Mouse (Mus musculus) c-Kit-positive CD71-positive TER-119-negative erythroid progenitor cells, embryonic 14.5 days (primary cell): ENCODE results near the gene Tmtc1.

Experiments
- DNase-seq: peaks from one replicate; pipeline ENCODE4 v3.0.0-alpha.2; 2013; ENCODE audit warnings: low read depth

The Tmtc1 gene

DNA sequence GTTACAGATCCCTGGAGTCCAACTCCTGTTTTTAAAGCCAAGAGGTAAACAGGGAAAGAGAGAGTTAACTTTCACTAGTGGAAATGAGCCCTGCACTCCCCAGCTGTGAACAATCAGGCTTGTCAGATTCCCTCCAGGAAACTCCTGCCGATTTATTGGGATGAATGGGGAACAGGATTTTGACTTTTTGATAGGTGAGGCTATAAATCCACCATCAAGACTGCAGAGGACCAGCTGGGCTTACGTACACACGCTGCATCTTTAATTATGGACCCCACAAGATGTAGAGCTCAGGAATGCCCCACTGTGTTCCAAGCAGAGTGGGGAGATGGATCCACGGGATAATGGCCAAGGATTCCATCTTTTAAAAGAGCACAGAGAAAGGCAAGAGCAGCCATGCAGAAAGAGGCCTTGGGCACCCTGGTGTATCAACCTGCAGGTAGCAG, 77.1 kb downstream of the Tmtc1 start:
- DNase-seq, result no peak

DNA sequence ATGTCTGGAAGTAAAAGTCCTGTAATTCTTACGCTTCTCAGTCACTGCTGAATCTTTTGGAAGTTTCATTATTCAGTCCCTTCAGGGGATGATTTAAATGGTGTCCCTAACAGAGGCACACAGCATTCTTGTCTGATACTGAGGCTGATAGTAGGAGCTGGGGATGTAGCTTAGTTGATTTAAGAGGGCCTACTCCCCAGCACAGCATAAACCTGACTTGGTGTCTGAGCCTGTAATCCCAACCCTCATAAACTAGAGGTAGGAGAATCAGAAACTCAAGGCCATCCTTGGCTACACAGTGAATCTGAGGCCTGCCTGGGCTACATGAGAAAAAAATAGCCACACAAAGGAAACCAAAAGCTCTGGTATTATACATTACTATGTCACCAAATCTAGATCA, 77.6 kb downstream of the Tmtc1 start:
- DNase-seq, result no peak

DNA sequence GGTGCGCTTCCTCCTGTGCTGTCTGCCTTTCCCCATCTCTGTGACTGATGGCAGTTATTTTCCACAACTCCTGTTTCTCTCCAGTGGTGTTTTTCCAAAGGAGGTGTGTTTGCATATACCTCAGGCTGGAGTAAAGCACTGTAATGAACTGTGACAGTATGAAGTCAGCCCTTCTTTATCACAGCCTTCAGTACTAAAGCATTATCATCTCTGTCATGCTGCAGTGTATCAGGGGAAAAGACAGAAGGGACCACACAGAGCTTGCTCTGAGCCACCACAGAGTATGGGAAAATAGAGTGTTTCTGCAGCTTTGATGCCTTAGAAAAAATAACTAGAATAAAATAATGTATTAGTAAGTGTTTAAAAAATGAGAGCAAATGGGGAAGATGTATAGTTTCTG, 81.0 kb downstream of the Tmtc1 start:
- DNase-seq, result no peak

DNA sequence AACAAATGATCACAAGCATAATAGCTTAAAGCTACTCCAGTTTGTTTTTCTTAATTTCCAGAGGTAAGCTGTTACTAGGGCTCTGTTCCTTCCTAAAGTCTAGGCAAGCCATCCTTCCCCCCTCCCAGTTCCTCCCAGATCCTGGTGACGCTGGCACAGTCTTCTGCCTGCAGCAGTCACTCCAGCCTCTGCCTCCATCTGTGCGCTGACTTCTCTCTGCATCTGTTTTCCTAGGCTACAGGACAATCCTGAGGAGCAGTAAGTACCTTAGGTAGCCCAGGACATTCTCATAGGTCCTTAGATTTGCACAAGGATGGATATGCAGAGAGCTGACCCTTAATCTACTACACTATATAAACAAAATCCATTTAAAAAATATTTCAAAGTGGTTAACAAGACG, 81.7 kb downstream of the Tmtc1 start:
- no peak for DNase-seq

DNA sequence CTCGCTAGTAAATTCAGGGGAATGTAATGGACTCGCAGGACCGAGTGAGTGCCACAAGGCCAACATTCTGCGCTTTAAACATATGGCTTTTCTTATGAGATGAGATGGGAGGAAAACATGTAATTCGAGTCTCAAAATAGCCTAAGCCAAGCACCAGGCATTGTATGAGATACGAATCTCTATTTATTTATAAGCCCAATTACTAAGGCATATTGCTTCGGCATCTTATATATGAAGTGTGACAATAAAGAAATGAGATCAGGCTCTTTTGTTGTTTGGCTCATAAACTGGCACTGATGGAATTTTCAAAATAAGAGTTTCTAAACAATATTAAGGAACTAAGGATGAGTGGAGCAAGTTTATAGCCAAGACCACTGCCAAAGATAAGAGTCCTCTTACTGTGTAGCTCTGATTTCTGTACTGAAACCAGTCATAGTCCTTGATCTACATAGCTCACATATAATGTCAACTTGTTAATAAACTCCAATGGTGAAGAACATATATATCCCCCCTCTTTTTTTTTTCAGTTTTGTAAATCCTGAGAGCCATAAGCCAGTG, 84.8 kb downstream of the Tmtc1 start:
- no peak for DNase-seq

DNA sequence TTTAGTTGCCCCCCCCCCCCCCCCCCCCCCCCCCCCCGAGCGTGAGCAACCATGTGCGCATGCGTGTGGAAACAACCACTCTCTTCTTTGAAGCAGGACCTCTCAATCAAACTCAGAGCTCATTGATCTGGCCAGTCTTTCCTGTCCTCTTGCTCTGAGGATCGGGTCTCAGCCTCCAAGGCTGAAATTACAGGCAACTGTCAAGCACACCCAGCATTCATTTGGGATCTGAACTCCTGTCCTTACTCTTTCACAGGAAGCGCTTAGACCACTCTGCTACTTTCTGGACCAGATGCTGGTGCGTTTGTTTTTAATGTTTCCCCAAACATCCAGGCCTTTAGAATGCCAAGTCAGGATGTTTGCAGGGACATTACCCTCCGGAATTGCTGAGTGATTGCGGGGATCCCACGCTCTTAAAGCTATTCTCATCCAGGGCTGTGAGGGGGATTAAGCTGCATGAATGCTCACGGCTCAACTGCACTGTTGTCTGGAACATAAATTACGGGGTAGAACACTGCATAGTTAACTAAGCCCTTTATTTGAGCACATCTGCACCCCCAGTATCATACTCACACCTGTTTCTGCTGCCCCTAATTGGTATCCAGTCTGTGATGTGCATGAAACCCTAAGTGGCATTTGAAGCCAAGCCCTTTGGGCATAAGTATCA, 85.5 kb downstream of the Tmtc1 start:
- DNase-seq, result no peak

DNA sequence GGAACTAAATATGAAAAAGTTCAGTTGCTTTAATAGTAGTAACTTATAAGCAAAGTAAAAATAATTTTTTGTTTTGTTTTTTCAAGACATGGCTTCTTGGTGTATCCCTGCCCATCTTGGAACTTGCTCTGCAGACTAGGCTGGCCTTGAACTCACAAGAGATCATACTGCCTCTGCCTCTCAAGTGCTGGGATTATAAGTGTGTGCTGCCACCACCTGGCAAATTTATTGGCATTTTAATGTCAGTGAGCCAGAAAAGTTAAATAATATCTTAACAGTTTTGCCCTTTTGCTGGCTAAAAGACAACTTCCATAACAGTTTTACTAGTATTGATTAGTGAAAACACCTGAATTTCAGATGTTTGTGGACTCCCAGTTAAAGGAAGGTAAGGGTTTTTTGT, 88.0 kb downstream of the Tmtc1 start:
- no peak for DNase-seq

DNA sequence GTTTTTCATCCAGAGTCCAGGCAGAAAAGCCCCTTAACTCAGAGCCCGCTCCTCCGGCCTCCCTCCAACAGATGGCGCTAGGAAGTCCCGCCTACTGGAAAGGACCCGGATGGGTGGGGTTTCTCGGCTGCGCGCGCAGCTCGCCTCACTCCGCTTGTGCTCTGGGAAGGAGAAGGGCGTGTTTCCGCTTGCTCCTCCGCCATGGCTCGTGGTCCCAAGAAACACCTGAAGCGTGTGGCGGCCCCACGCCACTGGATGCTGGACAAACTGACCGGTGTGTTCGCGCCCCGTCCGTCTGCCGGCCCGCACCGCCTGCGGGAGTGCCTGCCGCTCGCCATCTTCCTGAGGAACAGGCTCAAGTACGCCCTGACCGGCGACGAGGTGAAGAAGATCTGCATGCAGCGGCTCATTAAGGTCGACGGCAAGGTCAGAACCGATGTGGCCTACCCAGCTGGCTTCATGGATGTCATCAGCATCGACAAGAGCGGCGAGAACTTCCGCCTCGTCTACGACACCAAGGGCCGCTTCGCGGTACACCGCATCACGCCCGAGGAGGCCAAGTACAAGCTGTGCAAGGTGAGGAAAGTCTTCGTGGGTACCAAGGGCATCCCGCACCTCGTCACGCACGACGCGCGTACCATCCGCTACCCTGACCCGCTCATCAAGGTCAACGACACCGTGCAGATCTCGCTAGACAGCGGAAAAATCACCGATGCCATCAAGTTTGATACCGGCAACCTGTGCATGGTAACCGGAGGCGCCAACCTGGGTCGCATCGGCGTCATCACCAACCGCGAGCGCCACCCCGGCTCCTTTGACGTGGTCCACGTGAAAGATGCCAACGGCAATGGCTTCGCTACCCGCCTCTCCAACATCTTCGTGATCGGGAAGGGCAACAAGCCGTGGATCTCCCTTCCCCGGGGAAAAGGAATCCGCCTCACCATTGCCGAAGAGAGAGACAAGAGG, 89.4 kb downstream of the Tmtc1 start:
- DNase-seq, result peak; percentile 28

DNA sequence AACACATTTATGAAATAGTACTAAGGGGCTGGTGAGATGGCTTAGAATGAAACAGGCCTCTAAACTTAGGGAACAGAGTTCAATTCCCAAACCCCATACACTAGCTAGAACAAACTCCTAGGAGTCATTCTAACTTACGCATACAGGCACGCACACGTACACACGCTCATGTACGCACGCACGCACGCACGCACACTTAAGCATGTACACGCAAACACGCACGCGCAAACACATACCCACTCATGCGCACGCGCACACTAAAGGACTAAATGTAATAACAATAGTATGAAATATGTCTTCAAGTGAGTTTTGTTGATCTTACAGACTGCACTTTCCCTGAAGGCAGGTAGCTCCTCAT, 90.1 kb downstream of the Tmtc1 start:
- no peak for DNase-seq

DNA sequence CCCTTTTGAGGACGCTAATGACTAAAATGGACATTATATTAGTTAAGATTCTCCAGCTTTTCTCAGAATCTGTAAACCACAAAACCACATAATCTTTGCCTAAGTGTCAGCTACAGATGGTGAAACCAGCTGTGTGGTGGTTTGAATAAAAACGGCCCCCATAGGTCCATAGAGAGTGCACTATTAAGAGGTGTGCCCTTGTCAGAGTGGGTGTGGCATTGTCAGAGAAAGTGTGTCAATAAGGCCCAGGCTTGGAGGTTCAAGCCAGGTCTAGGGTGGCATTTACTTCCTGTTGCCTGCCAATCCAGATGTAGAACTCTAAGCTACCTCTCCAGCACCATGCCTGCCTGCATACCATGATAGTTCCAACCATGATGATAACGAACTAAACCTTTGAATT, 99.2 kb downstream of the Tmtc1 start:
- no peak for DNase-seq

DNA sequence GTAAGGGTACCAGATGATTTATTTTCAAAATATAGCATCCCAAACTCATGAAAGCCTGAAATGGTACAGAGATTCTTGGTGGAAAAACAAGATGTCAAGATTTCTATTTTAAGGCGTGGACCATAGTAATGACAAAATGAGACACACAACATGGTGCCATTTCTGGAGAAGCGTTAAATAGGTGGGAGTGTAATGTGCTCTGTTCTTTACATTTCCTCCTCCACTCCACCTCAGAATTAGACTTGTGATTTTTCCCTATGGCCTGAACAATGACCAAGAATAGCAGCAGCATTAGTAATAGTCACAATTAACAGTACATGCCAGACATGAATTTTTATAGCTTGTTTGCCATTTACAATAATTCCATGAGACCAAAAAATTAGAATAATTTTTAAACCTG, 102.0 kb downstream of the Tmtc1 start:
- DNase-seq, result no peak

DNA sequence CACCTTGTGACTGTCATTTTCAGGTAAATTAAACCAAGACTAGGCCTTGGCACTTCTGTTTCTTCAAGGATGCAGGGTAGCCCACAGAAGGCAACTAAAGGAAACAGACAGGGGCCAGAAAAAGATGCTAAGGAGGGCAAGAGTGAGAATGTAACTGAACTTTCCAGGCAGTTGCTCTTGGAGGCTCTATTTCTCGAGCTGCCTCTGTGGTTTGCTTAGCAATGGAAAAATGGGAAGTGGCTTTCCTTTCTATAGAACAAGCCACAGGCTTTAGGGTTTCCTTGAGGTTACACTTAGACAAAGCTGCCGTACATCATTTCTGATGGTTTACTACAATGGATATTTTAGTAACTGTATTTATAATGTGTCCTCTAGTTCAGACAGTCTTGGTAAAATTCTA, 102.4 kb downstream of the Tmtc1 start:
- no peak for DNase-seq

DNA sequence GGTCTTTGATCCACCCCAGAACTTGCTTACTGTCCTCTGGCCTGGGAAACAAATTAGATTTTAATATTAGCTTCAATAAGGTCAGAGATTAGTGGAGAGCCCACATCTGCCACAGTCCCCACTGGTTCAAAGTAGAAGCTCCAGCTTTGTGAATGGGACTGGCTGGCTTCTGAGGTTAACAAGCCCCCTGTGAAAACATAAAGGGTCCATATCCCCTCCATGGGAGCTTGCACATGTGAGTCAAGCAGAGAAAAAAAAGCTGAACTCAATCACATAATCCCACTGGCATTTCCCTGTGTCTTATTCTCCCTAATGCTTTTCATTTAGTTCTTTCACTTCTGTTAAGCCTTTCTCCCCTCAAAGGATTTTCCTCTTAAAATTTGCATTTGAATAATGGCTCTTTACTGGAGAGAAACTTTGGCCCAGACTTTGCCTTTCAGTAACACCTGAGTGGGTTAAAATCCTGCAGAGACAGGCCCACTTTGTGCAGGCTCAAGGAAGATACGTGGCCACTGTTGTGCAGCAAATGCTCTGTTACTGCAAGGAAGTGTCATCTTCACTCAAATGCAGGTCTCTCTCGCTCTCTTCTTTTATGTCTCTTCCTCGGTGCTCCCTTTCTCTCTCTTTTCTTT, 105.7 kb downstream of the Tmtc1 start:
- DNase-seq, result no peak

DNA sequence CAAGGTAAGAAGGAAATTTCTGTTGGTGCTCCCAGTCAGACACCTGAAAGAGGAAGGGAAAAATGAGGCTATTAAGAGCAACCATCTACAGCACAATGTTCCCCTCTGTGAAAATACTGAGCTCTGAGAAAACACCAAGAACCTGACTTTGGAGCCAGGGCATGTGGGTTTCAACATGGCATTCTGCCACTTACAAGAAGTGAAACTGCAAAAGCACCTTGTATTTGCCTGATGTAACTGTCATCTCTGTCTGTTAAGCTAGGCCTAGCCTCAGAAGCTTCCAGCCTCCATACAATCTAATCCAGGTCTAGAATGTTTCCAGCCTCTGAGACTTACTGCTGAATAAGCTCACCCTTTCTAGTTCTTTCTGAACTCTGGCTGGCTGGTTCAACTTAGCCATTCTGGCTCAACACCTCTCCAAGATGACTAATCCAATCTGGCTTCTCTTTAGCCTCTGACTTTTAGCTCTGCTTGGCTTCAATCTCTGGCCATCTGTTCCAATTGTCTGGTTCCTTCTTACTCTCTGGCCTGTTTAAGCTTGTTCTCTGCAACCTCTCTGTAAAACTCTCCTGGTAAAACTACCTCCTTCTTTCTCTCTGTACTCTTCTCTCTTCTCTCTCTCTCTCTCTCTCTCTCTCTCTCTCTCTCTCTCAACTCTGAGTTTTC, 107.8 kb downstream of the Tmtc1 start:
- no peak for DNase-seq

DNA sequence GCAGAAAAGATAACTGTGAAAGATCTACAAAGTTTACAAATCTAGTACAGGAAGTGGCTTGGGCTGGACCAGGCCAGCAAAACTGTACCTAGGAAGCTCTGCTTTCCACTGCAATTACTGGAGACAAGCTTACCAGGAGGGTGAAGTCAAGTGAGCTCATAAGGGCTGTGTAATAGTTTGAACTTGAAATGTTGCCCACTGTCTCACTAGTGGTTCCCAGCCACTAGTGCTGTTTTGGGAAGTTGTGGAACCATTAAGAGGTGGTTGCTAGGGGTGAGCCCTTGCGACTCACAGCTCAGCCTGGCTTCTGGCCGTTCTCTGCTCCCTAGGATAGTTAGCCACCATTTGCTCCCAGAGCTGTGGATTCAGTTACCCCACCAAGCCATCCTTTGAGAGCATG, 112.3 kb downstream of the Tmtc1 start:
- DNase-seq, result no peak

DNA sequence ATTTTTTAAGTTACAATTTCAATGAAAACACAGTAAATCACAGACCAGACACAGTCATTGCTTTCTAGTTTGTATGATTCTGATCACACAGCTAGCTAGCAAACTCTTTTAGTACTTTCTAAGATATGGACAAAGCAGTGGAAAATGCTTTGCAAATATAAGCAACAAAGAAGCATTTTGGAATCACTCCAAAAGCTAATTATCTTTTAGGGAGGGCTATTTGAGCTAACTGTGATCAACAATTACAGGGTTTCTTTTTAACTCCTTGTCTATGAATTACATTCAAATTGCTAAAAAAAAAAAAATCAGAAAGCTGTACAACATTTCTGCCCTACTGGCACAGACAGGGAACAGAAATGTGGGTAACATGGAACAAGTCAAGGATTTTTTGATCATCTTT, 114.2 kb downstream of the Tmtc1 start:
- DNase-seq, result no peak

DNA sequence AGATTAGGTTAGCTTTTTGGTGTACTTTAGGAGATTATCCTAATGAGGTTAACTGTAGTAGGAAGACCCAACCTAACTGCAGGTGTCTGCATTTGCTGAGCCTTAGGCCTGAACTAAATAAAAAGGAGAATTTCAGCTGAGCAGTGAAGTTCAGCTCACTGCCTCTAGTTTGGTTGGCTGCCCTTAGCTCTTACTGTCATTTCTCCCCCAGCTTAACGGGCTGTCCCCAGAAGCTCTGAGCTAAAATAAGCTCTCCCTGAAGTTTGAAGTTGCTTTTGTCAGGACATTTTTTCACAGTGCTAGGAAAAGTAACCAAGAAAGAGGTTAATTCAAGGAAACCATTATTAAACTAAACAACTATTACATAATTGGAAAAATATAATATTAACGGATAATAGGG, 115.3 kb downstream of the Tmtc1 start:
- no peak for DNase-seq

DNA sequence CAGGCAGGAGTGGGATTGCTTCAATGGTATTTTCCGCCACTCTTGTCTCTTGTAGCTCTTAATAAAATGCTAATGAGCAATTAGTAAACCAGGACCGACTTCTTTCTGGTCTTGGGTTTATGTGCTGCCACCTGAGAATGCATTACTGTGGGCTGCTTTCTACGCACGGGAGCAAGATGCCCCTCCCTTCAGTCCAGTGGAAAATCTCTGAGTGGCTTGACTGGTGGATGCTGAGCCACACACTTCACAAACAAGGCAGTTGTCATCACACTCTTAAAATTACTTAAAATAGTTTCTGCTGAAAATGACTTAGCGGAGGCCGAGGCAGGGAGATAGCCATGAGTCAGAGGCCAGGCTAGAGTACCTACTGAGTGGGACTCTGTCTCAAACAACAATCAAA, 116.1 kb downstream of the Tmtc1 start:
- no peak for DNase-seq

DNA sequence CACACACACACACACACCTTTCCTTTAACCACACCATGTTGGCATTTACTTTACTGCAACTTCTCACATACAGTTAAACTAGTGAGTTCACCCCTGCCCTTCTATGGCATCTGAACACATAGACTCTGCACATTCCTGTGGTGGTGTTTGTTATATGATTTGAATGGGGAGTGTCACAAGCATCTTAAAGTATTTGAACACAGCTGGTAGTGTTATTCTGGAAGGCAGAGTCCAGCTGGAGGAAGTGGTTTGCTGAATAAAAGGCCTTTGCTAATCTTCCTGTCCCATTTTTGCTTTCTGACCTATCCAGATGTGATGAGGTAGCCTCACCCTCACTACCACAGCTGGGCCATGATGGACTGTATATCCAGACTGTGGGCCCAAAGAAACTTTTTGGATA, 125.5 kb downstream of the Tmtc1 start:
- DNase-seq, result no peak

DNA sequence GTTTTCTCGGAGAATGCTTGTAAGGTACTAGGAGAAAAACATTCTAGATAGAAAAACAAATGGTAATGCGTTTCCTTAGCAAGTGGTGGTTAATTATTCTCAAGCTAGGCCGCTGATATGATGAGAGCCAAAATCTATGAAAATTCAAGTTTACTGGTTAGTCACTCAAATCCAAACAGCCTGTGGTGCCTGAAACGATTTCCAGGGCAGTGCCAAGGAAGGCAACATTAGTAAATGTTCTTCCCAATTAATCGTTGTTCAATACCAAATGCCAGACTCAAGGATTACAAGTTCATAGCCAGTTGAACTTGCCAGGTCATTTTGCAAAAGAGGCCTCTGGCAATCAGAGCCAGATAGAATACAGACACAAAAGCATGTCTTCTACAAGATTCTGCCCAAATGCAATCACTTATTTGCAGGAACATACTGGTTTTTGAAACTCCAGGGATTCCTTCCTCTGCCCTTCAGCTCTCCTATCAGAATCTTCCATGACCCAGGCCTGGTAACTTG, 128.6 kb downstream of the Tmtc1 start:
- DNase-seq, result no peak

DNA sequence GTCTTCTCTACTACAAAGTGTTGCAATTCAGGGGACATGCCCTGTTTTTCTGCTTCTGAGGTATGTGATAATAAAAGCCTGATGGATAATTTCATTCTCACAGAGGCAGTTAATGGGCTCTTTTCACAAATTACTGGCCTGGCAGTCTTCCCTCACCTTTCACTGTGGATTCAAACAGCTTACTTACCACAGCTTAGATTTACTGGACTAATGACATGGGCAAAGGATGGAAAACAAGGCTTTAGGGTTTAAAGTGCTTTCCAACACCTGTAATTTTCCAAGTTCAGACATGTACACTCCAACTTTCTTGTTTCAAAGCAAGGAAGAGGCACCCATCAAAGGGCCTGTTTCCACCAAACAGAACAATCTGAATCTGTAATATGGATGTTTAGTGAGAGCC, 129.1 kb downstream of the Tmtc1 start:
- no peak for DNase-seq

DNA sequence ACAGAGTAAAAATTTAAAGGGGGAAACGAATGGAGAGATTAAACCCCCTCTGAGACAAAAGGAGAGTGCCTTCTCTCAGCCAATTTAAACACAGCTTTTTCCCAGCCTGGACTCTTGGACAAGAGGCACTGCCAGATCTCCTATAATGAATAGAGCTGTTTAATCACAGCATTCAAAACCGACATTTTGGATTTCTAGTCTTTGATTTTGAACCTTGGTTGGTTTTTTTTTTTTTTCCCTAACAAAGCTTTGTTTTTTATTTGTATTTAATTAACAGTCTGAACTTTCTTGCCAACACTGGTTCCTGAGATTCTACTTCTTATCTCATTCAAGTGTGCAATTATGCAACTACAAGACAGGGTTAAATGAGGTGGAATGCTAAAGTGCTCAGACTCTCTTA, 133.2 kb downstream of the Tmtc1 start:
- DNase-seq, result no peak
